Mouse (Mus musculus): ENCODE results near the gene Rgl2. TPM values are rescaled to one million over a fixed set of nuclear protein-coding genes. Genes with fewer than 3 reads are reported as not detected.

The Rgl2 gene
- total and polyA plus RNA-seq, 2 experiments from 2014 or later = 21.1 to 144 TPM

GRCm38 (mm10) chr17:33941381-33941780 lies 12.0 kb downstream of the Rgl2 start:
- ATAC-seq (ENCODE audit: insufficient read depth, low read depth) = no peak
- TF ChIP-seq EP300 (IDR thresholded peaks at IDR 0.05; ENCODE audit: low read depth) = no peak
- no peak for TF ChIP-seq CTCF (IDR thresholded peaks at IDR 0.05; ENCODE audit: low read depth)
- 47% methylated on average over 19 of the region's 19 CpGs for WGBS
- Histone ChIP-seq H3K4me1 (ENCODE audit: control insufficient read depth, insufficient read depth) (peaks cover 13% of the 10 kb centered on the region), H3K4me3 (ENCODE audit: low read depth, low read length) (peak overlapping the region; percentile 77), H3K36me3 (replicated peaks; ENCODE audit: control insufficient read depth, insufficient read depth, low read length) (peaks cover 40% of the 10 kb centered on the region), H3K4me2 (ENCODE audit: low read depth, low read length) (peak overlapping the region; percentile 100), H3K9me3 (replicated peaks; ENCODE audit: control insufficient read depth, low read length) (no peaks in the 10 kb centered on the region), H3K27me3 (ENCODE audit: control insufficient read depth, insufficient read depth, low read length) (no peaks in the 10 kb centered on the region), H3K9ac (replicated peaks; ENCODE audit: low read depth, low read length) (peak overlapping the region; percentile 87), H3K27ac (ENCODE audit: low read depth) (no peak overlapping the region)
- DNase-seq (ENCODE audit: low spot score) = no peak

GRCm38 (mm10) chr17:33943454-33943853 lies 14.1 kb downstream of the Rgl2 start:
- H3K27me3 ChIP-seq (ENCODE audit: control insufficient read depth, insufficient read depth, low read length) = no peaks in the 10 kb centered on the region
- H3K4me3 ChIP-seq (ENCODE audit: low read depth, low read length) = no peak overlapping the region
- ATAC-seq (ENCODE audit: insufficient read depth, low read depth) (no peak), DNase-seq (ENCODE audit: low spot score) (no peak)
- WGBS = 91% methylated on average over 15 of the region's 15 CpGs
- H3K9me3 ChIP-seq (replicated peaks; ENCODE audit: control insufficient read depth, low read length) = no peaks in the 10 kb centered on the region
- peaks cover 13% of the 10 kb centered on the region for H3K4me1 ChIP-seq (ENCODE audit: control insufficient read depth, insufficient read depth)
- no peak overlapping the region for H3K27ac ChIP-seq (ENCODE audit: low read depth)
- peaks cover 28% of the 10 kb centered on the region for H3K36me3 ChIP-seq (replicated peaks; ENCODE audit: control insufficient read depth, insufficient read depth, low read length)
- no peak overlapping the region for H3K9ac ChIP-seq (replicated peaks; ENCODE audit: low read depth, low read length)
- TF ChIP-seq EP300 (IDR thresholded peaks at IDR 0.05; ENCODE audit: low read depth) = no peak
- no peak for TF ChIP-seq CTCF (IDR thresholded peaks at IDR 0.05; ENCODE audit: low read depth)
- no peak overlapping the region for H3K4me2 ChIP-seq (ENCODE audit: low read depth, low read length)

GRCm38 (mm10) chr17:33947430-33948089 lies 18.2 kb downstream of the Rgl2 start:
- no peak for TF ChIP-seq EP300 (IDR thresholded peaks at IDR 0.05; ENCODE audit: low read depth)
- no peak for TF ChIP-seq CTCF (IDR thresholded peaks at IDR 0.05; ENCODE audit: low read depth)
- Histone ChIP-seq H3K36me3 (replicated peaks; ENCODE audit: control insufficient read depth, insufficient read depth, low read length) (peaks cover 39% of the 10 kb centered on the region), H3K27me3 (ENCODE audit: control insufficient read depth, insufficient read depth, low read length) (no peaks in the 10 kb centered on the region), H3K9ac (replicated peaks; ENCODE audit: low read depth, low read length) (no peak overlapping the region), H3K4me2 (ENCODE audit: low read depth, low read length) (no peak overlapping the region), H3K4me3 (ENCODE audit: low read depth, low read length) (no peak overlapping the region), H3K27ac (ENCODE audit: low read depth) (no peak overlapping the region), H3K4me1 (ENCODE audit: control insufficient read depth, insufficient read depth) (peaks cover 22% of the 10 kb centered on the region), H3K9me3 (replicated peaks; ENCODE audit: control insufficient read depth, low read length) (no peaks in the 10 kb centered on the region)
- 82% methylated on average over 10 of the region's 10 CpGs for WGBS
- DNase-seq (ENCODE audit: low spot score) (no peak), ATAC-seq (ENCODE audit: insufficient read depth, low read depth) (no peak)

GRCm38 (mm10) chr17:33948090-33948904 lies 19.0 kb downstream of the Rgl2 start:
- peaks cover 40% of the 10 kb centered on the region for H3K36me3 ChIP-seq (replicated peaks; ENCODE audit: control insufficient read depth, insufficient read depth, low read length)
- H3K4me2 ChIP-seq (ENCODE audit: low read depth, low read length) = no peak overlapping the region
- TF ChIP-seq CTCF (IDR thresholded peaks at IDR 0.05; ENCODE audit: low read depth) (no peak), EP300 (IDR thresholded peaks at IDR 0.05; ENCODE audit: low read depth) (no peak)
- 82% methylated on average over 22 of the region's 22 CpGs for WGBS
- peaks cover 22% of the 10 kb centered on the region for H3K4me1 ChIP-seq (ENCODE audit: control insufficient read depth, insufficient read depth)
- ATAC-seq (ENCODE audit: insufficient read depth, low read depth) = no peak
- H3K27ac ChIP-seq (ENCODE audit: low read depth) = no peak overlapping the region
- DNase-seq (ENCODE audit: low spot score) = no peak
- no peak overlapping the region for H3K4me3 ChIP-seq (ENCODE audit: low read depth, low read length)
- H3K9ac ChIP-seq (replicated peaks; ENCODE audit: low read depth, low read length) = no peak overlapping the region
- no peaks in the 10 kb centered on the region for H3K9me3 ChIP-seq (replicated peaks; ENCODE audit: control insufficient read depth, low read length)
- no peaks in the 10 kb centered on the region for H3K27me3 ChIP-seq (ENCODE audit: control insufficient read depth, insufficient read depth, low read length)

GRCm38 (mm10) chr17:33948905-33949537 lies 19.7 kb downstream of the Rgl2 start:
- 80% methylated on average over 19 of the region's 19 CpGs for WGBS
- DNase-seq (ENCODE audit: low spot score) (no peak), ATAC-seq (ENCODE audit: insufficient read depth, low read depth) (no peak)
- Histone ChIP-seq H3K9ac (replicated peaks; ENCODE audit: low read depth, low read length) (no peak overlapping the region), H3K27me3 (ENCODE audit: control insufficient read depth, insufficient read depth, low read length) (no peaks in the 10 kb centered on the region), H3K9me3 (replicated peaks; ENCODE audit: control insufficient read depth, low read length) (no peaks in the 10 kb centered on the region), H3K4me3 (ENCODE audit: low read depth, low read length) (no peak overlapping the region), H3K27ac (ENCODE audit: low read depth) (no peak overlapping the region), H3K36me3 (replicated peaks; ENCODE audit: control insufficient read depth, insufficient read depth, low read length) (peaks cover 35% of the 10 kb centered on the region), H3K4me1 (ENCODE audit: control insufficient read depth, insufficient read depth) (peaks cover 23% of the 10 kb centered on the region), H3K4me2 (ENCODE audit: low read depth, low read length) (no peak overlapping the region)
- TF ChIP-seq EP300 (IDR thresholded peaks at IDR 0.05; ENCODE audit: low read depth) = no peak
- TF ChIP-seq CTCF (IDR thresholded peaks at IDR 0.05; ENCODE audit: low read depth) = no peak

Measured in heart, postnatal 0 days (tissue).